Mouse (Mus musculus) urinary bladder, postnatal 14 days (tissue): ENCODE data around the gene Nampt.
"Not testable (repeated sequence)": the region's sequence is repeated elsewhere in the genome, so short reads cannot be mapped to it uniquely, and the experiment has no call there.

Experiments used
- DNase-seq: peaks from one replicate; pipeline ENCODE4 v3.0.0; 2021; ENCODE audit warnings: low spot score

Nampt gene

DNA sequence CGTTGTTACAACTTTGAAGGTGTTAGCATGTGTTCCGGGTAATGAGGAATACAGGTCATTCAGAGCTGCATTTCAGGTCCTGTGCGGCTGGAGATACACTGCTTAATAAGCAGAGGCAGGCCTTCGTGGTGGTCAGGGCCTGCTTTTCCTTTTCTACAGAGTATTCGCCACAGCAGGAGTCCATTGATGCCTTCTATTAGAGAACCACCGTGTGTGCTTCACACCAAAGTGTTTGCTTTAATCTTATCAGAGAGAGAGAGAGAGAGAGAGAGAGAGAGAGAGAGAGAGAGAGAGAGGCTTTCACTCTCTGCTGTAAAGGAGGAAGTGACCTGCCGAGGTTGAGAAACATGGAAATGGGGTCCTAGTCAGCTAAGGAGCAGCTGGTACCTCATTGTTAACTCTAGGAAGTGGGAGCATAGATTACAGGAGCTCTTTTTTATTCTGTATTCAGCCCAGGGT is 22.1 kb downstream of the Nampt start:
- DNase-seq = no peak

DNA sequence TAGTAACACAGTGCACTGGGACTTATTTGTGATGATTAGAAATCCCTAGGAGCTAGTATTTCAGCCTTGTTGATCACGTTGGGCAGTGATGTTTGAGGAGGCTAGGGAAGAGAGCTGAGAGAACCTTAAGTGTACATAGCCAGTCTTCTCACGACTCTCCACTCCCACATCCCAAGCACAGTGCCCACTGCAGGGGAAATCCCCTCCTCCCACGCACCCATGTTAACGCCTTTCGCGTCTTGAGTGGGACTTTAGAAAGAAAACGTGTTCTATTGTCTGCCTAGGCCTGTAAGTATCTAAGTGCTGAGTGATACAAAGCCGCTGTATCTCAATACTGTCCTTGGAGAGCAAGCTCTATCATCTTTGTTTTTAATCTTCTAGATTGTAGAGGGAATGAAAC is 27.0 kb downstream of the Nampt start:
- no peak for DNase-seq

GRCm38 (mm10) chr12:32853757-32854156 is 34.4 kb downstream of the Nampt start:
- DNase-seq = no peak

- no peak for DNase-seq
Measured at GRCm38 (mm10) chr12:32854866-32855265, 35.5 kb downstream of the Nampt start.

- no peak for DNase-seq
Measured at GRCm38 (mm10) chr12:32855398-32855797, 36.1 kb downstream of the Nampt start.

DNA sequence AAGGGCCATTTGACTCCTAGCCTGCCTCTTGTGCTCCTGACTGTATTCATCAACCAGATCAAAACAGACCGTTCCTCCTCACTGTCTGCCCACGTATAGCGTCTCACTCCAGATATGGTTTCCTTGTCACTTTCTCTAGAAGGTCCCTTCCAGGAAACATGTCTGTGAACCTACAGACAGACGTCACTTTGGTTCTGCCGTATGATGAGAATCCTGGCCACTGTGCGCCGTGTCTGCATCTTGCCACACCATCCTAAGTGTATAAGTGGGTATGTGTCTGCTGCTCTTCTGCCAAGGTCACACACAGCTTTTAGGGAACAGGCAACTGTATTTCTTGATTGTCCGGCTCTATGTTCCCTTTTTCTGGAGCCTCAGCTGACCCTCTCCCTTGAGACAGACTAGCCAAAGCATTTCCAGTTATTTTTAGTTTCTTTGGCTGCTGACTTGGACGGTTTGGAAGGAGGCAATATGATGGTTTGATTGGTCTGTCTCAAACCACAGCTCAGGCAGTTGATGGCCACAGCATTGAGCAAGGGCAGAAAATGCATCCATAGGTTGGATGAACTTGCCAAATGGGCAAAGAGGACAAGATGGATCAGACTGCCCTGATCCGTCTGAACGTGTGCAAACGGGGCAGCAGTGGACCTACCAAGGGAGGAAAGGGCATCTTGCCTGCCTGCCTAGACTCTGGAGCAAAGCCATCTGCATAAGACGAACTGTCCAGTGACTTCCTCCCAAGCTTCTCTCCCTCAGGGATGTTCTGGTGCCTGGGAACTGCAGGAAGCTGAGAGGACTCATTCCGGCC is 37.6 kb downstream of the Nampt start:
- no peak for DNase-seq

- DNase-seq = no peak
Measured at GRCm38 (mm10) chr12:32858444-32858843, 39.1 kb downstream of the Nampt start.

DNA sequence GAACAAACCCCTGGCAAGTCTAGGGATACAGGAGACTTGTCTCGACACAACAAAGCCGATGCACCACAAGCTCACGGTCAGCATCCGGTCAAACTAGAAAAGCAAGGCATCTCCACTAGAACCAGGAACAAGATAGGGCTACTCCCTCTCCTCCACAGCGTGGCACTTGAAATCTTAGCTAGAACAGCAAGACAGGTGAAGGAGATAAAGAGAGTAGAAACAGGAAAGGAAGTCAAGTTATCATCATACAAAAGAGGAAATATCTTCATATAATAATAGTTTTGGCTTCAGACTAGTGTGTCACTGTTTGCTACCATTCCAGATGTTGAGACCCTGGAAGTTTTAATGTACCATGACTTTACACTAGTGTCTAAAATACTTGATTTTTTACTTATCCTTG is 41.5 kb downstream of the Nampt start:
- DNase-seq = peak; percentile 37

- no peak for DNase-seq
Measured at GRCm38 (mm10) chr12:32870815-32871214, 51.5 kb downstream of the Nampt start.

GRCm38 (mm10) chr12:32877500-32877899 is 58.2 kb downstream of the Nampt start:
- DNase-seq = no peak

- no peak for DNase-seq
Measured at GRCm38 (mm10) chr12:32877964-32878571, 58.7 kb downstream of the Nampt start.

- no peak for DNase-seq
Measured at GRCm38 (mm10) chr12:32879371-32879770, 60.0 kb downstream of the Nampt start.

DNA sequence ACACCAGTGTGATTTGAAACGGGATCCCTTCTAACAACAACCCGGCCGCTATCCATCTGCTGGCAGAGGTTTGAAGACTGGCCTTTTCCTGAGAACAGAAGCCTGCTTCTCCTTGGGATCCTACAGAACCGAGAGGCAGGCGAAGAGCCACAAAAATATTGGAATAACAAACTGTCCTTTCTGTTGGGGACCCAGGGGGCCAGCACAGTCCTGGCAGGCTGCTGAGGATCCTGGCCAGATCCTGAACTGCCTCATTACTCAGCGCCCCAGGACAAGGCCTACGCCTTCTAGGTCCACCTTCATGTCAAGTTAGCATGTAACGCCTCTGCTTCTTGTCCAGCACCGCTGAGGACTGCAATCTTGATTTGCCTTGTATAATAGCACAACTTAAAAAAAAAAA is 65.0 kb downstream of the Nampt start:
- DNase-seq = no peak

GRCm38 (mm10) chr12:32885041-32885440 is 65.7 kb downstream of the Nampt start:
- no peak for DNase-seq

- no peak for DNase-seq
Measured at GRCm38 (mm10) chr12:32886353-32886752, 67.0 kb downstream of the Nampt start.

DNA sequence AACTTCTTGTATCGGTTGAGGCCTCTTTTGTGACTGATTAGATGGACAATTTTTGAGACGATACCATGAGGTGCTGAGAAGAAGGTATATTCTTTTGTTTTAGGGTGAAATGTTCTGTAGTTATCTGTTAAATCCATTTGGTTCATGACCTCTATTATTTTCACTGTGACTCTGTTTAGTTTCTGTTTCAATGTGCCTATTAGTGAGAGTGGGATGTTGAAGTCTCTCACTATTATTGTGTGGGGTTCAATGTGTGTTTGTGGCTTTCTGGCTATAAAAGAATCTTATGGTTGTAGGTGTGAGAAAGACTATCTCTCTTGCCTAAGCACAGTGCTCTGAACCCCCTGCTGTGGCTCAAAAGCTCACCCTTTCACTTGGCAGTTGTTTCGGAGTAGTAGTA is 68.9 kb downstream of the Nampt start:
- no peak for DNase-seq

DNA sequence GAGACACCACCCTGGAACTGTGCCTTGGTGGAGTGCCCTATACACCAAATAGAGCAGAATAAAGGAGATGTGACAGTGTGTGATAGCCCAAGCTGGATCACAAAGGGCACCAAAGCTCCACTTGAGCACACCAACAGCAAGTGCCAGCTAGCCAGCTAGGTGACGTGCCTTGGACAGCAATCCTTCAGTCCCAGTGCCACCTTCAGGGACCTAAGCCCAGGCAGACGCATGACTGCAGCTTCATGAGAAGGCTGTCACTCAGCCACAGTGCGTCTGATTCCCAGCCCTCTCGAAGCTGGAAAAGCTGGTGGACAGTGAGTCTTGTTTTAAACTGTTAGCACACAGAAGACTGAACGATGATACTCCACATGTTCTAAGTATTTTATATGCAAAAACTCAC is 70.5 kb downstream of the Nampt start:
- DNase-seq = no peak

- no peak for DNase-seq
Measured at GRCm38 (mm10) chr12:32890455-32890854, 71.1 kb downstream of the Nampt start.

- not testable (repeated sequence) for DNase-seq
Measured at GRCm38 (mm10) chr12:32891271-32891670, 71.9 kb downstream of the Nampt start.

- peak; percentile 58 for DNase-seq
Measured at GRCm38 (mm10) chr12:32893212-32893611, 73.9 kb downstream of the Nampt start.

GRCm38 (mm10) chr12:32895806-32896205 is 76.5 kb downstream of the Nampt start:
- no peak for DNase-seq

DNA sequence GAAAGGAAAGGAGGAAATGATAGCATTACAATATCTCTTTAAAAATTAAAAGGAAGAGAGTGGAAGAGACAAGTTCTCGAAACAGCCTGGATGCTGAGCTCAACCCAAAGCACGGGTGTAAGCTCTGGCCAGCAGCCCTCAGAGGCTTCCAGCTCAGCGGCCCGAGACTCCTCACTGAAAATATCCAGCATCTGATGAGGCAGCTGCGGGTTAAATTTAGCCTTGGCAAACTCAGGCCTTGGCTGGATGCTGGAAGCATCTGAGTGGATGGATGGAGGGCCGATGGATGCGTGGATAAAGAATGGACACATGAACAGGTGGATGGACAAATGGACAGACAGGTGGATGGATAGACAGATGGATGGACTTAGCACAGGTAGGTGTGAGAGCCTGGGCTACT is 77.2 kb downstream of the Nampt start:
- no peak for DNase-seq
